Comparison of ENCODE assay signal across 8 mouse cellular contexts in genomic region chr1:86358906-86359797, GRCm38 (mm10). TPM values are rescaled to one million over a fixed set of nuclear protein-coding genes. Genes with fewer than 3 reads are reported as not detected.
A peak's percentile ranks its signal among the peaks of the same experiment; 100 is the strongest.
DNase-seq lines count a peak whose midpoint lies in the region; ATAC-seq lines count a peak whose summit lies in the region.

Gene Ncl, minus strand, starts transcription at chr1:86359400.

- peak; percentile 89 for DNase-seq in adrenal gland, adult 18-20 months (ENCODE audit: low spot score in 2 of 2)
- peak; percentile 100 for DNase-seq in embryo, embryonic 11 days
- peak; percentile 99 for DNase-seq in gastrocnemius, postnatal 25 days
- peak; percentile 98 for DNase-seq in intestine, embryonic 14.5 days (ENCODE audit: low spot score)
- DNase-seq in left cerebral cortex, postnatal 14 days (ENCODE audit: low spot score in 2 of 2): peak; percentile 97 to 98
- DNase-seq in mesoderm, embryonic 11.5 days (ENCODE audit: low read depth, low spot score): peak; percentile 99
- peak; percentile 98 to 99 for DNase-seq in right cerebral cortex, postnatal 36 days (ENCODE audit: low spot score in 2 of 2)
- peak; percentile 99 for DNase-seq in yolk sac, embryonic 10.5 days (ENCODE audit: low spot score)

- no peaks in the 10 kb centered on the region for H3K27me3 ChIP-seq in intestine, embryonic 14.5 days (replicated peaks; ENCODE audit: control insufficient read depth, insufficient read depth, low read length)

- peaks cover 14% of the 10 kb centered on the region; the same call in 1 of the 2 replicates for H3K4me1 ChIP-seq in intestine, embryonic 14.5 days (replicated peaks; ENCODE audit: control insufficient read depth, insufficient read depth, low read length)

- peak within 1 kb of the TSS; percentile 100 for H3K27ac ChIP-seq in intestine, embryonic 14.5 days (ENCODE audit: low read depth)

- peaks cover 35% of the 10 kb centered on the region for H3K36me3 ChIP-seq in intestine, embryonic 14.5 days (ENCODE audit: control insufficient read depth, insufficient read depth, low read length)

- peak; percentile 98 for ATAC-seq in intestine, embryonic 14.5 days (replicated peaks; ENCODE audit: low FRiP score, low TSS enrichment, low read depth)

- H3K9me3 ChIP-seq in intestine, embryonic 14.5 days (ENCODE audit: control insufficient read depth, low read length): no peaks in the 10 kb centered on the region

- H3K9ac ChIP-seq in intestine, embryonic 14.5 days (ENCODE audit: low read length): peak within 1 kb of the TSS; percentile 97

- H3K4me3 ChIP-seq in intestine, embryonic 14.5 days (ENCODE audit: low read depth, low read length): peak within 1 kb of the TSS; percentile 94

- peak within 1 kb of the TSS; percentile 86 for H3K4me2 ChIP-seq in intestine, embryonic 14.5 days (ENCODE audit: low read length)

- WGBS in intestine, embryonic 14.5 days: under 1% methylated on average over 101 of the region's 102 CpGs

- intact Hi-C loops in left cerebral cortex, postnatal 14 days (cut with DNase I): no loop called here

RNA-seq across cellular contexts. Expression of gene Ncl, which starts in this region (rescaled TPM):
- 100 to 1,000 TPM; 158 to 212 TPM for total RNA-seq in adrenal gland, adult 18-20 months (2021)
- total RNA-seq in gastrocnemius, postnatal 25 days (2021): 10 to 100 TPM; 84.0 to 88.2 TPM
- polyA plus RNA-seq in intestine, embryonic 14.5 days (2014; fragmentation: Nextera tagmentation; extraction: Ambion mirVana): 423 and 436 TPM in 2 replicates
- 100 to 1,000 TPM; 146 to 149 TPM for total RNA-seq in left cerebral cortex, postnatal 14 days (2021)

Comparison
In these comparisons a context has a peak if more than half of its experiments do, and no peak if none do; other contexts are left out.
1. Peak in every context shown above with its lines: DNase-seq, ATAC-seq, H3K4me3 ChIP-seq and H3K27ac ChIP-seq.